Mouse (Mus musculus): ENCODE data around the gene Pnpo.

The Pnpo gene

DNA sequence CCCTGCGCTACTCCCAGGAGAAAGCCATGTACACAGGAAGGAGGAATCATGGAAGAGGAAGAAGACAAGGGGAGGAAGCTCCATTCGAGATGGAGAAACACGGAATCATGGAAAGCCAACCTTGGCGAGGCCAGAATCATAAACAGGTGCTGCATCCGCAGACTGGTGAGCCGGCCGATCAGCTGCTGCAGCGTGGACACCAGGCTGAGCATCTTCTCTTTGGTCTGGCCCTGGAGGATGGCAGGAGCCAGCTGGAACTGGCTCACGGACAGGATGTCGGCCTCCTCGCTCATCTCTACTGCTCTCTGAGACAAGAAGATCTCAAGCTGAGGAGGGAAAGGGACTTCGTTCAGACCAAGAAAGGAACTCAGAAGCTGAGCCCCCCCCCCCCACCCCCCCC, 35.2 kb downstream of the Pnpo start:
- DNase-seq (ENCODE audit: low spot score in 2 of 2), result no peak

GRCm38 (mm10) chr11:96906431-96907161, 37.2 kb downstream of the Pnpo start:
- no peak for DNase-seq (ENCODE audit: low spot score in 2 of 2)

DNA sequence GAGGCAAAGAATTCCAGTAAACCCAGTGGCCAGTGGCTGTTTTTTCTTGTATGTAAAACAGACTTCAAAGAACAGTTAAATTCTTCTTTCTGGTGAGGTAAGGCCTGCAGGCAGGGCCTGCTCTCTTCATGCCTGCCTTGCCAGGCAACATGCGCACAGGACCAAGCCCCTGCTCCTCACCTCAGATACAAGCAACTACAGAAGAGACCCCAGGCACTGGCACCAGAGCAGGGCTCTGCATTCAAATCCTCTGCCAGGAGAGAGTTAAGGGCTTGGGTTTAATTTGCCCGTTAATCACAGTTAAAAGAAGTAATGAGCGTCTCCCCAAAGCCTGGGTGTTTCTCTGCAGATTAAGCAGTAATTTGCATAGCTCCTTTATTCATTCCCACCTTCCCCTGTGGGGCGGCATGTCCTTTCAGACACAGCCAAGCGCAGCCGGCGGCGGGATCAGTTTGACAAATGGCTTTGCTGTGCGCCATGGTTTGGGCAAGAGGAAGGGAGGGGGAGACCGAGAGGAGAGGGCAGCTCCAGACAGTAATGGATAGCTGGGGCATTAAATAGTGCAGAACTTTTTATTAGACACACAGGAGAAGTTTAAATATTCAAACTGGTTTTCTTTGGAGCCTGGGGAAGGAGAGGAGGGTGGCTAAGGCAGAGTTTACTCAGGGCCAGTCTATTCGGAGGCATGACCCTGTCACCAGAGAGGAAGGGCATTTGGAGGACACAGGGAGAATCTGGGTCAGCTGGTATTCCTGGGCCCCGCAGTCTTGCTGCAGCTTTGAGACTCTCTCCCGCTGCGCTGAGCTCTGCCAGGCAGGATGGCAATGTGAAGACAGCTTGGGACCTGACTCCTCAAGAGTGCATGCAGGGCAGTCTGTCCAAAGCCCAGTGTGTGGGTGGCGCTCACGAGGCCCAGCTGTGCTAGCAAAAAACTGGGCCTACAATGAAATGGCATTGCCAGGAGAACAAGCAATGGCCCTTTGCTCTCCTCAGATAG, 40.8 kb downstream of the Pnpo start:
- DNase-seq (ENCODE audit: low spot score in 2 of 2), result no peak

- no peak for DNase-seq (ENCODE audit: low spot score in 2 of 2)
Measured at GRCm38 (mm10) chr11:96901332-96901731, 42.5 kb downstream of the Pnpo start.

- DNase-seq (ENCODE audit: low spot score in 2 of 2), result no peak
Measured at GRCm38 (mm10) chr11:96899449-96900306, 44.1 kb downstream of the Pnpo start.

- no peak for DNase-seq (ENCODE audit: low spot score in 2 of 2)
Measured at GRCm38 (mm10) chr11:96895886-96896285, 47.9 kb downstream of the Pnpo start.

DNA sequence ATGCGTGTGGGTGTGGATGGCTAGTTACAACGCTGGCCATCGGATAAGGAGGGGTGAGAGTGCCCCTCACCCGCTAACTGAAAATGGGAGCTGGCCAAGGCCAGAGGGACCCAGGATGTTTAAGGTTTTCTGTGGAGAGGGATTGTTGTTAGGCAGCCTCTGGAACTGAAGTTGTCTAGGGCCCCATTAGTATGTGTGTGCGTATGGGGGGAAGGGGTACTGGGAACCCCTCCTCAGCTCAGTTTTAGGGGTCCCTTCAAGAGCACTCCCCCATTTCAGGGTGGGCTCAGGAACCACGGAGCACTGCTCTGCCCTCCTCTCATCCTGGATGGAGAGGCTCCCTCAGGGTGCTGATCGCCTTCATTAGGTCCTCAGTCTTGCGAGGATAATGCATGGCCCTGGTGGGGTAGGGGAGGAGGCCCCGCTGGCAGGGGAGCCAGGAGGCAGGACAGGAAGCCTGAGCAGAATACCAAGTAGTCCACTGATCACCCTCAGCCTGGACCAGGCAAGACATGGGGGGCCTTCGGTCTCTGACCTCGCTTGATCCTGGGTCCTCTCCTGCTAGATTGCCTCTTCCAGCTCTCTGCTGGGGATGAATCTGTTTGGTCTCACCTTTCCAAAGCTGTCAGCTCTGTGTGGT, 50.5 kb downstream of the Pnpo start:
- DNase-seq (ENCODE audit: low spot score in 2 of 2), result no peak

- DNase-seq (ENCODE audit: low spot score in 2 of 2), result no peak
Measured at GRCm38 (mm10) chr11:96891784-96892527, 51.8 kb downstream of the Pnpo start.

Measured in thymus, postnatal 10 days (tissue).